Comparison of ENCODE assay signal across 14 mouse cellular contexts in the genomic region with DNA sequence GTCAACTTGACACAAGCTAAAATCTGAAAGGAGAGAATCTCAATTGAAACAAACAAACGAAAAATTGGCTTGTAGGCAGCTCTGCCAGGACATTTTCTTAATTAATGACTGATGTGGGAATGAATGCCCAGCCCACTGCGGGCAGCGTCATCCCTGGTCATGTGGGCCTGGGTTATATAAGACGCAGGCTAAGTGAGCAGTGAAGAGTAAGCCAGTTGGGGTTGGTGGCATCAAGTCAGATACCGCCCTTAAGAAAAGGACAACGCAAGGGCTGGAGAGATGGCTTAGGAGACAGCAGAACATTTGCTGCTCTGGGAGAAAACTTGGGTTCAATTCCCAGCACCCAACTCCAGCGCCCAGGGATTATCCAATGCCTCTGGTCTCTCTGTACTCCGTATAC.
"Had no signal": no experiment of that assay in that cellular context is flagged by ENCODE, and none has a peak within 500 bp of the region (broad histone marks: within the 10 kb centered on the region; RNA-seq: fewer than 3 reads in every experiment).

No protein-coding gene starts in this region.

- H3K9ac ChIP-seq: limb, embryonic 12.5 days; limb, embryonic 15.5 days; liver, embryonic 14.5 days; lung, embryonic 15.5 days; stomach, embryonic 15.5 days had no signal

- H3K4me1 ChIP-seq: limb, embryonic 12.5 days; stomach, embryonic 15.5 days had no signal

- H3K36me3 ChIP-seq: limb, embryonic 12.5 days; limb, embryonic 15.5 days; lung, embryonic 15.5 days; stomach, embryonic 15.5 days had no signal

- ATAC-seq: intestine, postnatal 0 days had no signal

- H3K27me3 ChIP-seq: limb, embryonic 12.5 days; limb, embryonic 15.5 days; lung, embryonic 15.5 days; stomach, embryonic 15.5 days had no signal

- H3K4me3 ChIP-seq: limb, embryonic 12.5 days; limb, embryonic 15.5 days; lung, embryonic 15.5 days; stomach, embryonic 15.5 days had no signal

- H3K9me3 ChIP-seq: limb, embryonic 12.5 days; limb, embryonic 15.5 days; lung, embryonic 15.5 days; stomach, embryonic 15.5 days had no signal

- H3K27ac ChIP-seq: kidney, postnatal 0 days; limb, embryonic 12.5 days; limb, embryonic 15.5 days; liver, embryonic 14.5 days; lung, embryonic 15.5 days; stomach, embryonic 15.5 days had no signal

- H3K4me2 ChIP-seq: limb, embryonic 12.5 days; limb, embryonic 15.5 days; lung, embryonic 15.5 days; midbrain, embryonic 11.5 days; stomach, embryonic 15.5 days had no signal

- DNase-seq: left cerebral cortex, postnatal 4 days; lung, adult 18-20 months; lung, postnatal 10 days; thymus, adult 18-20 months; thymus, postnatal 14 days; thymus, postnatal 4 days had no signal
